ENCODE assay signal across 17 mouse cellular contexts in the genomic region with DNA sequence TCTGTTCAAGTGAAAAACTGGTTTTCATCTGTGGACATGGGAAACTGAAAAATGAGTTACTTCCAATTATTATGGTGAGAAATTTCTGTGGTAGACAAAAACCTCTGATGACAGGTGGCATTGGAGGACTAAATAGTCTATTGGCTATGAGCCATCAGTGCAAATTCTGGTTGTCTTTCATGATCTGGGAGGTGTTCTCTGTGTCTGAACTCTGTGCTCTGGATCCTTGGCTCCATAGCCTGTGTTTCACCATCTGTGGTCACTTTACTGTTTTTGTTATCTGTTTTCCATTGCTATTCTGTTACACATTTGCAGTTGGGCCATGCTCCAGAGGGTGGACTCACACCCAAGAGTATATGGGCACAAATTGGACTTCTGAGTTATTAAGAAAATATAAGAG.
"Had no signal": no experiment of that assay in that cellular context is flagged by ENCODE, and none has a peak within 500 bp of the region (broad histone marks: within the 10 kb centered on the region; RNA-seq: fewer than 3 reads in every experiment).

No protein-coding gene starts in this region.

- H3K4me2 ChIP-seq: limb, embryonic 12.5 days; liver, embryonic 15.5 days; lung, embryonic 14.5 days; midbrain, embryonic 11.5 days; midbrain, embryonic 15.5 days; neural tube, embryonic 13.5 days; stomach, embryonic 15.5 days had no signal

- H3K4me3 ChIP-seq: left cerebral cortex, adult 2 months; limb, embryonic 12.5 days; liver, embryonic 15.5 days; midbrain, embryonic 15.5 days; neural tube, embryonic 13.5 days; stomach, embryonic 15.5 days had no signal

- H3K9me3 ChIP-seq: limb, embryonic 12.5 days; liver, embryonic 15.5 days; midbrain, embryonic 15.5 days; neural tube, embryonic 13.5 days; stomach, embryonic 15.5 days had no signal

- H3K4me1 ChIP-seq: liver, embryonic 15.5 days; stomach, embryonic 15.5 days had no signal

- H3K27me3 ChIP-seq: limb, embryonic 12.5 days; liver, embryonic 15.5 days; midbrain, embryonic 15.5 days; neural tube, embryonic 13.5 days; stomach, embryonic 15.5 days had no signal

- DNase-seq: kidney, postnatal 25 days; liver; lung, embryonic 14.5 days; lung, postnatal 10 days; lung, postnatal 4 days; retina, postnatal 1 day; right cerebral cortex, postnatal 4 days; spleen, adult 18-20 months; thymus, adult 2 months; thymus, postnatal 25 days had no signal

- H3K36me3 ChIP-seq: limb, embryonic 12.5 days; liver, embryonic 15.5 days; midbrain, embryonic 15.5 days; neural tube, embryonic 13.5 days; stomach, embryonic 15.5 days had no signal

- H3K27ac ChIP-seq: left cerebral cortex, adult 2 months; limb, embryonic 12.5 days; liver, embryonic 15.5 days; midbrain, embryonic 15.5 days; neural tube, embryonic 13.5 days; stomach, embryonic 15.5 days had no signal

- H3K9ac ChIP-seq: limb, embryonic 12.5 days; liver, embryonic 15.5 days; lung, embryonic 14.5 days; midbrain, embryonic 15.5 days; neural tube, embryonic 13.5 days; stomach, embryonic 15.5 days had no signal

- ATAC-seq: midbrain, embryonic 15.5 days had no signal
